Mouse (Mus musculus): ENCODE measurements at regions not wholly inside any gene's neighbourhood (a gene's known extent, or its start where the extent isn't known, plus 50 kb on each side); places are given as distances from the start of the nearest gene placed in this dataset.
"Not testable (repeated sequence)": the region's sequence is repeated elsewhere in the genome, so short reads cannot be mapped to it uniquely, and the experiment has no call there.

DNA sequence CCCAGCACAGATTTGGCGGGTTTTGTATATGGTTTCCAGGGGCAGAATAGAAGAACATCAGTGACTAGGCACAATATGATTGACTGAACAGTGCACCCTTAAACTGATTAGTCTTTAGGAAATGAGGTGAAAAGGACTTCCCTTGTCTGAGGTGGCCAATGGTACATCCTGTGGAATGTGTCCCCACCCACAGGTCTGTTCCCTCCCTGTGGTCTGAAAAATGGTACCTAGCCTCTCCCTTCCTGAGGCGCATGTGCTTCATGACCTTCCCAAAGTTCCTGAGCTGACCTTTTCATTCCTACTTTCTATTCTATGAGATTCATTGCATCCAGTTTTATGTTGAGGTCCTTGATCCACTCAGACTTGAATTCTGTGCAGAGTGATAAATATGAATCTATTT, 76.0 kb downstream of the Zfp97 start:
- H3K4me2 ChIP-seq (replicated peaks); ATAC-seq (ENCODE audit: low FRiP score, low read depth); H3K27ac ChIP-seq (replicated peaks); H3K4me3 ChIP-seq; H3K4me1 ChIP-seq; H3K27me3 ChIP-seq; H3K36me3 ChIP-seq; H3K9ac ChIP-seq (replicated peaks): not testable (repeated sequence)
- peaks cover 41% of the 10 kb centered on the region for H3K9me3 ChIP-seq
- 100% methylated on average over 1 of the region's 2 CpGs for WGBS

DNA sequence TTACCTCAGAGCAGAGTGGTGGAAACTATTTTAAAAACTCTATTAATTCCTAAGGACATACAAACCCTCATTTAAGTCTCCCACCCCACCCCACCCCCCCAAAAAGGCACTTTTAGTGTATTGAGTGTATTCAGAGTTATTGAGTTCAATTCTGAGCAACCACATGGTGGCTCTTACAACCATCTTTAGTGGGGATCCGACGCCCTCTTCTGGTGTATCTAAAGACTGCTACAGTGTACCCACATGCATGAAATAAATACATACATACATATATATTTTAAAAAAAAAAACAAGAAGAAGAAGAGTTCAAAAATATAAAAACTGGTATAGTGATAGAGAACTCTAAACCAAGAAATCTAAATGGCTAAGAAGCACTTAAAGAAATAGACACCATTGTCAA, 107.9 kb downstream of the Zfp97 start:
- Histone ChIP-seq H3K4me2 (replicated peaks) (no peak overlapping the region), H3K36me3 (no peaks in the 10 kb centered on the region), H3K27ac (replicated peaks) (no peak overlapping the region), H3K9ac (replicated peaks) (no peak overlapping the region), H3K27me3 (no peaks in the 10 kb centered on the region), H3K4me3 (no peak overlapping the region), H3K9me3 (0 out of 2 replicates have a peak, but pooled peaks cover 4% of the 10 kb centered on the region), H3K4me1 (no peaks in the 10 kb centered on the region)
- 46% methylated on average over 2 of the region's 2 CpGs for WGBS
- ATAC-seq (ENCODE audit: low FRiP score, low read depth), result no peak

DNA sequence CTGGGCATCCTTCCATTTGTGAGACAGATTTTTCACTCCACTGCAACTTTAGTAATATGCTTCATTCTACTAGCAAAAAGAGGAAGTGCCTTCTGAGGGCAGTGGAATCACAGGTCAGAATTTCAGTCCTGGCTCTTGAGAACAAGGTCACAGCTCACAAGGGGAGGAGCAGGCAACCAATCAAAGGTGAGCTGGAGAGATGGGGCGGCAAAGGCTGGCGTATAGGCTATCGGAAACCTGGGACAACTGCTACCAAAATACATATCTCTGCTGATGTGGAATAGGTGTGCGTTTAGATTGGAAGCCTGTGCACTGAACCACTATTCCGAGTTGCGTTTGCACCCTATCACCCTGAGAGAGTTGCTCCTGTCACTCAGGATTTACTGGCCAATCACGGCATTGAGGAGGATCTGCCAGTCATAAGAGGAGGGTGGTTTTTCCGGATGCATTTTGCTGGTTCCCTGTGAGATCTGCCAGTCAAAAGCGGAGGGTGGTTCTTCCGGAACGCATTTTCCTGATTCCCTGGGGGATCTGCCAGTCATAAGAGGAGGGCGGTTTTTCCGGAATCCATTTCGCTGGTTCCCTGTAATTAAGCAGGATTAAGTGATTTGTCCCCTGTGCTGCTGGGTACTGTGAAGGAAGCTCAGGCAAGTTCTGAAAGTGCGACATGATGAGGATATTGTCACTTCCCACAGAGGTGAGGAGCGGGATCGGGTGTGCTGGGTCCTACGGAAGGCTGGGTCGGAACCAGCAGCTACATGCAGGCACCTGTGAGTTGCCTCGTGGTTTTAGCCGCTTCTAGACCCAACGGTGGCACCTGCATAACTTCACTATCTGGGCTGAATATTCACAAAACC, 113.3 kb downstream of the Zfp97 start:
- Histone ChIP-seq H3K9ac (replicated peaks) (peak overlapping the region; percentile 48), H3K27ac (replicated peaks) (peak overlapping the region; percentile 66), H3K4me3 (peak overlapping the region; percentile 55), H3K4me2 (replicated peaks) (peak overlapping the region; percentile 55)
- H3K27me3 ChIP-seq, H3K36me3 ChIP-seq, H3K4me1 ChIP-seq, H3K9me3 ChIP-seq: not testable (repeated sequence)
- peak; percentile 100 for ATAC-seq (ENCODE audit: low FRiP score, low read depth)
- WGBS, result under 1% methylated on average over 21 of the region's 22 CpGs

DNA sequence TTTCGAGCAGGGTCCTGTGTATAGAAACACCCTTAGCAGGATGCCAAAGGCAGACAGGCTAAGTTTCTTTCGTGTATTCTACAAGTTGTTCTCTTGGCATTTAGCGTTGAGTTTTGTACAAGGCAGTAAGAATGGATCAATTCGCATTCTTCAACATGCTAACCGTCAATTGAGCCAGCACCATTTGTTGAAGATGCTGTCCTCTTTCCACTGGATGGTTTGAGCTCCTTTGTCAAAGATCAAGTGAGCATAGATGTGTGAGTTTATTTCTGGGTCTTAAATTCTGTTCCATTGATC, 113.9 kb downstream of the Zfp97 start:
- WGBS, result 1% methylated on average over 5 of the region's 5 CpGs
- not testable (repeated sequence) for H3K36me3 ChIP-seq; H3K27me3 ChIP-seq; H3K27ac ChIP-seq (replicated peaks); ATAC-seq (ENCODE audit: low FRiP score, low read depth); H3K4me1 ChIP-seq
- peaks cover 12% of the 10 kb centered on the region for H3K9me3 ChIP-seq
- H3K4me2 ChIP-seq (replicated peaks), result peak overlapping the region; percentile 55
- peak overlapping the region; percentile 55 for H3K4me3 ChIP-seq
- peak overlapping the region; percentile 48 for H3K9ac ChIP-seq (replicated peaks)

All from midbrain, embryonic 12.5 days (tissue).